Mouse (Mus musculus) left cerebral cortex, adult 6 months (tissue): ENCODE data around the gene Wnt7a. TPM values are rescaled to one million over a fixed set of nuclear protein-coding genes. Genes with fewer than 3 reads are reported as not detected.

ENCODE experiments used
- long read RNA-seq, 2 experiments: library from polyadenylated mRNA; unstranded; transcript quantifications; one replicate each; pipeline ENCODE4 v2.0.0; 2019 to 2020
- polyA plus RNA-seq: library from polyadenylated mRNA; unstranded; fragments of <200 nt; fragmentation: Nextera tagmentation; gene quantifications from 2 replicates; pipeline ENCODE4 v1.2.3, GENCODE M21; 2021

The Wnt7a gene
- polyA plus RNA-seq, result 2.9 and 4.0 TPM in 2 replicates
- long read RNA-seq, experiment 1, transcript Wnt7a-201 (4 exons, 3,172 nt), result major isoform, 19 of 29 reads
- long read RNA-seq, experiment 1, partial matches to known transcripts, result 0 of 29 reads
- long read RNA-seq, experiment 1, other reads (novel, unspliced or antisense), result 10 of 29 reads
- long read RNA-seq, experiment 2, partial matches to known transcripts, result 0 of 5 reads
- long read RNA-seq, experiment 2, other reads (novel, unspliced or antisense), result 4 of 5 reads

DNA sequence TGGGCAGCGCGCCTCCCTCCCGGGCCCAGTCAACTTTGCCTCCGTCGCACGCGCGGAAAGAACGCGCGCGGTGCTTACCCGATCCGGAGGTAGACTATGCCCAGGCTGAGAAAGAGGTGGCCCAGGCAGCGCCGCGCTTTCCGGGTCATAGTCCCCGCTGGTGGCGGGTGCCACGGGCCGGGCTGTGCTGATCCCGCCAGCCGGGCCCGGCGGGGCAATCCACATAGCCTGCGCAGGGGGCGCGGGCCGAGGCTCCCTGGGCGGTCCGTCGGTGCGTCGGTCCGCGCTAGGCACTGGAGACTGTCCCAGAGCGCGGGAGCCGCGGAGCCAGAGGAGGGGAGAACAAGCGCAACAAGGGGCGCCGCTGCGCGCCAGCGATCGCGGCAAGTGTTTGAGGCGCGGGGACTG is at the start of gene Wnt7a:
TSS of gene Wnt7a (minus strand) at position 403 of the 408 bp plus-strand sequence.

Other genes starting within 250 kb of the Wnt7a start
- 1.9 and 2.2 TPM in 2 replicates for gene Fbln2, start 198.9 kb downstream of the Wnt7a start, polyA plus RNA-seq
- 41.2 and 44.7 TPM in 2 replicates for gene Chchd4, start 62.2 kb upstream of the Wnt7a start, polyA plus RNA-seq
- gene Tmem43, start 62.3 kb upstream of the Wnt7a start, polyA plus RNA-seq, result 16.7 TPM in 2 replicates
- gene Xpc, start 104.5 kb upstream of the Wnt7a start, polyA plus RNA-seq, result 5.9 and 6.6 TPM in 2 replicates
- 91.9 and 97.3 TPM in 2 replicates for gene Lsm3, start 104.6 kb upstream of the Wnt7a start, polyA plus RNA-seq